Mouse (Mus musculus): ENCODE data around the gene Tedc2. TPM values are rescaled to one million over a fixed set of nuclear protein-coding genes. Genes with fewer than 3 reads are reported as not detected.
A peak's percentile ranks its signal among the peaks of the same experiment; 100 is the strongest.

Gene Tedc2
- total RNA-seq, 4 experiments from 2014 or later, result 1.1 to 1.5 (median 1.3) TPM

DNA sequence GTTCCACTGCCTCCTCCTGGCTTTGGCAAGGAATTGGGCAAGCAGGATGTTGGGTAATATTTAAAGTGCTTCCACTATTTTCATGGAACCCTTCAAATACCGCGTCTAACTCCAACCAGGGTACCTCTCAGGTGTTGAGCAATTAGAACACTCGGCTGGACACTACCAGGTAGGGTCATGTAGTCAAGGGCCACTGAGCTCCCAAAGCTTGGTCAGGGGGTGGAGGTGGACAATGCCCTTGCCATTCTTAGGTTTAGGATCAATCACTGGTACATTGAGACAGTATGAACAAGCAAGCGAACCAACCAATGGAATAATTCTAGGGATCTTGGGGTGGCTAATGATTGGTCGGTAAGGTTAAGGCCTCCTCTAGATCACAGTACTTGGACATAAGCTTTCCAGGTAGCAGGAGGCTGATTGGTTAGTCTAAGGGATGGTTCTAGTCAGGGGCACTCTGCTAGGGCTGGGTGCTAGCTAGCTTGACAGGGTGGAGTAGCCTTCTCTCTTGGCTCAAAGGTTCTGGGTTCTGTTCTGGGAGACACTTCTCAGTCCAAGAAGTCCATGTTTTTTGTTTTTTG, 8.1 kb downstream of the Tedc2 start:
- DNase-seq (ENCODE audit: low spot score in 2 of 2), result no peak

DNA sequence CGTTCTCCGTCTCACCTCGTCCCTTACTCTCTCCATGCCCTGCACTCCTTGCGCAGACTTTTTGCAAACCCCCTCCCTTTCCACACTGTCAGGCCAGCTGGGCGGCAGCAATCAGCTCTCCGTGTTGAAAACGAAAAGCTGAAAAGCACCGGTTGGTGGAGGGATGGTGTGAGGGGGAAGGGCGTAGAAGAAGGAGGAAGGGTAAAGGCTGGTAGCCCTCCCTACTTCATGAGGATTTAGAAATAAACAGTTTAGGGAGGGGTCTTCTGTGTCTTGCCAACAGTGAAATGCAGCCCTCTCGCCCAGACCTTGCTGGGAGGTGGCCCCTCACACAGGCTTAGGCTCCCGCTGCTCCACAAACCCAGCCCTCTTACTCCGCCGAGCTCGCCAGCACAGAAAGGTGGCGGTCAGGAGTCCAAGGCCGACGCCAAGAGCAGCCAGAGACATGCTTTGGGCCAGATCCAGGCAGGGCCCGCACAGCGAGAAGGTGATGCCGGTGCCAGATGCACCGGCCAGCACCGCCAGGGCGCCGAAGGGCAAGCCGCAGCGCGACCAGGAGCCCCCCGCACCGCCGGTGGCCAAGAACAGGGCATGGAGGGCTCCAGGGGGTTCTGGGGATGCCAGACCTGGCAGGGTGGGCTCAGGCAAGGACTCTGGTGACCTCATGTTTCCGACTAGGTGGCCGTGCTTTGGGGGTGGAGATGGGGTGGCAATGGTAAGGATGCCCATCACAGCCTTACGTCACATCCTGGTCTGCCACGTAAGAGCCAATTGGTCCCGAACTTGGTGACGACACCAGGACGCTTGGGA, 8.8 kb downstream of the Tedc2 start:
- DNase-seq (ENCODE audit: low spot score in 2 of 2), result no peak

DNA sequence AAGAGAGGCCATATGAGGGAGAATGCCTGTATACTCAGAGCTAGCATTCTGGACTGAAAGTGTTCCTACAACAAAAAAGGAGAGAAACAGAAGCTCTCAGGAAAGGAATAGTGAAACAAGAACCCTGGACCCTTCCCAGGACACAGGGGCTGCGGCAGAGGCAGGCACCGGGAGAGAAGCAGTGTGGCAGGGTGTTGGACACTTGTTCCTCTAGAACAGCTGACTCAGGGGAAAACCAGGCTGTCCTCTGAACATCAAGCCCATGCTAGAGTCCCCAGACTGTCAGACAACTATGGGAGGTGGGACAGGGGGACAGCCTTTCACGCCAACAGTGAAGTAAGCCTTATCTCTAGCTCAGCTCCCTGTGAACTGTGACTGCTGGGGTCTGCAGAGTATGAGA, 10.1 kb downstream of the Tedc2 start:
- DNase-seq (ENCODE audit: low spot score in 2 of 2), result no peak

DNA sequence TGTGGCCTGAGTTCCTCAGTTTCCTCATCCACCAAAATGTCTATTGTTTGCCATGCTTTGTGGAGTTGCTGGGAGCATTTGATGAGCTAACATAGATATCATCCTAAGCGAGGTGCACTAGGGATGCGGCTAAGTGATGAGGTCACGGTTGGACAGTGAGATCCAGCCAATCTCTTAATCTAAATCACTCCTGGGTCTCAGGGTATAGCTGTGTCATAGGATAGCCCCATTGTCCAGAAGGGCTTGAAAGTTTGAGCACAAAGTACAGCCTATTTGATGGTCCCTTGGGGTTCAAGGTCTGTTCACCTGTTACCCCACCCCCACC, 10.8 kb downstream of the Tedc2 start:
- no peak for DNase-seq (ENCODE audit: low spot score in 2 of 2)

DNA sequence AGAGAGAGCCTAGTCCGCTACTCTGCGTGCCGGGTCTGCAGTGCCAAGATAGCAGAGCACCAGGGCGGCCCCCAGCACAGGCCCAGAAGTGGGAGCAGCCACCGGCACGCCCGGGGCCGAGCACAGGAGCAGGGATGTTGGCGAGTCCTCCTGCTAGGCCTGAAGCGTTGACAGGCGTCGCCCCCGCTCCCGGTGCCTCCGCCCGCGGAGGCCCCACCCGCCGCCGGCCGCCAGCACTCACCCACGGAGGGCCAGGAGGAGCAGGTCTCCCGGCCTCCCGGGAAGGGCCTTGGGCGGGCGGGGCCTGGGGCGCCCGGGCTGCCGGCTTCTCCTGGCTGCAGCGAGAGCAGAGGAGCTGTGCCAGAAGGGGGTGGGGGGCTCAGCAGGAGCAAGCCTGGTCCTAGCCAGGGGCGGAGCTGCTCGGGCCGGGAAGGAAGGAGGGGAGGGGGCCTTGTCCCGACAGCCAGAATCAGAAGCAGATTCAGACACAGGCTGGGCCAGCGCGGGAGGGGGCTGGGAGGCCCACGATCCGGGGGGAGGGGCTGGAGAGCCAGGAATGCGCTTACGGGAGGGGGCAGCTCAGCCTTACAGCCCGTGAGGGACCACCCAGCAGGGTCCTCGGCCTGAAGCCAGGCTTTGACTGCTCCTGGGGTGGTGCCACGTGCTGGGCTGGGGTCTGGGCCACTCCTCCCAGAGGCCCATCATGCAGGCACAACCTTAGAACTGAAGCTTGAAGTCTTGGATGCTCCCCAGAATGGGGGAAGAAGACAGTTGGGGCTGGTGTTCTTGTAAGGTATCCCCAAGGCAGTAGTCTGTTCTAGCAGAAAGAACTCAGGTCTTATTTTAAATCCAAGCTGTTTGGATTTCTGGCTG, 11.4 kb downstream of the Tedc2 start, which contains the start of gene Ntn3:
TSS of gene Ntn3 (minus strand) at position 489 of the 873 bp plus-strand sequence.
- no peak for DNase-seq (ENCODE audit: low spot score in 2 of 2)

DNA sequence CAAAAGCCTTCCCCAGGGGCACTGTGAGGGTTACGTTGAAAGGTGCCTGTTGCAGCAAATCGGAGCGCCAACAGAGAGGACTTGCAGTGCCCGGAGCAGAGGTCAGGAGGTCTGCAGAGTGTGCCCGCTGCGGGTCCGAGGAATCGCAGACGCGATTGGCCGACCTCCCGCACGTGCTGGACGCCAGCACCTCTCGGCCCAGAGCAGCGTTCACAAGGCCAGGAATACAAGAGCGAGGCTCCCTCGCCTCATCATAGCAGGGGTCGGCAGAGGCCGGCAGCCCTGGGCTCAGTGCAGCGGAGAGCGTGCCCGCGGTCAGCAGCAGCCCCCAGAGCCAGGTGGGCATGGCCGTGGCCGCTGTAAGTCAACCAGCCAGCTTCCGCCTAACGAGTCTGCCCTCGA, 12.0 kb downstream of the Tedc2 start:
- no peak for DNase-seq (ENCODE audit: low spot score in 2 of 2)

DNA sequence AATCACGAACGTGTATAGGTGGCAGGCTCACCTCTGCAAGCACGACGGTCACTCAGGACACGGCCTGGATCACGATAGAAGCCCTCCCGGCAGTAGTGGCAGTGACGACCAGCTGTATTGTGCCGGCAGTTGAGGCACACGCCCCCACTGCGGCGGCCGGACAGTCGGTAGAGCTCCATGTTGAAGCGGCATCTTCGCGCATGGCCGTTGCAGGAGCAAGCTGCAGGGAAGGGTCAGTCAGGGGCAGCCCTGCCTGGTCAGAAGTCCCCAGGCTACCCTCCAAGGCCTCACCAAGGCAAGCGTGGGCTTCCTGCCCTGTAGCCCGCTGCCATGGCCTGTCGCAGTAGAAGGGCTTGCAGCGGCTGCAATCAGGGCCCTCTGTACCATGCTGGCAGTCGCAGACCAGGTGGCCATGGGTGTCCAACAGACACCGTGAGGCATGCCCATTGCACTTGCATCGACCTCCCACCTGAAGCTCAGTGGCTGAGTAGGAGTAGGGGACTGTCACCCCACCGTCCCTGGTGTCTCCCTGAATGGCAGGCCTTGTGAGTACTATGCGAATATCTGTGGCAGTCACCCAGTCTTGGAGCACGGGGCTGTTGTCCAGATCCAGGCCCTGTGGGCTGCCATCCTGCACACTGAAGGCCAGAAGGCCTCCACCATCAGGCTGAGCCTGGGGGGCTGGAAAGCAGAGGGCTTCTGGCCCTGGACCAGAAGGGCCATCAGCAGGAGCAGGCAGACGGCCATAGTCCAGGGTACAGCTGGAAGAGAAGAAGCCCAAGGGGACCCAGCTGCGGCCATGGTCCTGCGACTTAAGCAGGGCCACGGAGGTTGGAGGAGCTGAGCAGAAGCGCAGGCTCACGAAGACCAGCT, 12.6 kb downstream of the Tedc2 start:
- no peak for DNase-seq (ENCODE audit: low spot score in 2 of 2)

DNA sequence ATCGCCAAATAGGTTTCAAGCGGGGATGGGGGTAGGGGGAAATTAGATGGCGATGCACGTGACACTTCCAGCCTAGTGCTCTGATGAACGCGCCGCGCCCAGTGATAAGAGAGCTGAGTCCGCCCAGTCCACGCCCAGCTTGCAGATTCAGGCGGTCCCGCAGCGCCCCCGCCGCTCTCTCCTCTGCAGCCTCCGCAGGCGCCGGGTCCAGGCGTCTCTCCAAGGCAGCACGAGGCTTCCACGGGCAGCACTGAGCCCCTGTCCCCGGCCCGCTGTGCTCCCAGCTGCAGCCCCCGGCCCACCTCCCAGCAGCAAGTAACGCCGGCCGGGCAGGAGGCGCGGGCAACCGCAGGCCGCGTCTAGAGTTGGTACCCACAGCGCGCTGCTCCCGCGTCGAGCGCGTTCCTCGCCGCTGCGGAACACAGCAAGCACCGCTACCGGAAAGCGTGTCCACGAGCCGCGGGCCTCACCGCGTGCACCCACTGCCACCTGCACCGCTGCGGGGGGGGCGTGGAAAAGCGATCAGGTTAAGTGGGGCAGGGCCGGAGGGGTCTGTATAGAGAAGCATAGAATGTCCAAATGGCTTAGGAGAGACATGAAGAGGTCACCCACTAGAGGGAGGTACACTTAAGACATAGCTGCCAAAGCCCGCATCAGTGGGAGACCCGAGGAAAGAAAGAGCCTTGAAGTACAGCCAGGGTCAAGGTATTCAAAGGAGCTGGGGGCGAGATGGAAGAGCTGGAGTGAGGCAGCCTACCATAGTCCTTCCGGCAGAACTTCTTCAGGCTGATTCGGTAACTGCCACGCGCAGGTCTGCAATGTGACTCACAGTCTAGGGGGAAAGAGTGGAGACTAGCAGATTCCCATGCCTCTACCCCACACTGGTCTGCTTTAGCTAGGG, 13.9 kb downstream of the Tedc2 start:
- peak in 1 of 2 experiments; percentile 39 for DNase-seq (ENCODE audit: low spot score in 2 of 2)

DNA sequence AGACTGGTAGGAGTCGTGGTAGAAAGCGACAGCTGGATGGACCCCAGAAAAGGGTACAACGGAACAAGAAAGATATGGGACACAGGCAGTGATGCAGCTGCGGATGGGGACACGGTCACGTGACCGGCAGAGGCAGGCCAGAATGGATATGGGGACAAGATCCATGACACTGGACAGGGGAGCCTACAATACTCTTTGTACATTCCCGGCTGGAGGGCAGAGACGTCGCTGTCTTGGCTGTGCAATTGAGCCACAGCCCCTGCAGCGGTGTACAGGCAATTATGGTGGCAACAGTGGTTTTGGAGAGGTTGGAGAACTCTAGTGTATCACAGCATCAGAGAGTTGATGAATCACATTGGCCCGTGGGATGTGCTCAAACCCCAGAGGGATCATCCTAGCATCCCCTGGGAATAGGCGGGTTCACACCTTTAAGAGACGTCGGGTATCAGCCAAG, 14.7 kb downstream of the Tedc2 start:
- no peak for DNase-seq (ENCODE audit: low spot score in 2 of 2)

DNA sequence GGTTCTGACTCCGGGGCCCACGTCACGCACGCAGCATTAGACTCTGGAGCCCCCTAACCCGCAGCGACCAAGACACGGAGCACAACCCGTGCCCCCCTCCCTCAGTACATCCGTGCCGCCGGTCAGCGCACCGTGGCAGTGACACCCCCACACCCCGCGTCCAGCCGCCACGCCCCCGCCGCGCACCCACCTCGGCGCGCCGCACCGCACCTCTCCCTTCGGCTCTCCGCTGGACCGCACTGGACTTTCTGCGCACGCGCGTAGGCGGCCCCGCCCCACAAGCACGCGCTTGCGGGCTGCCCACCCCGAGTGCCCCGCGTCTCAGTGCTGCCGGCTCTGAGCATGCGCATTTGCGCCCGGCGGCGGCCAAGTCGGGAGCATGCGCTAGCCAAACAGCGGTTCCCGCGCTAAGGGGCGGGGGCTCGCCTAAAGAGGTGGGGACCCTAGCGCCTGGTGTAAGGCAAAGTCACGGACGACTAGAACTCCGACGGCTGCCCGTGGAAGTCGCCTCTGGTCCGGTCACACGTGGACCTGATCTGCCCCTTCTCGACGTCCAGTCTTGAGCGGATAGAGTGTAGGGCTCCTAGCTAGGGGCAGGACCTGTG, 15.3 kb downstream of the Tedc2 start, which contains the start of gene Tbc1d24:
TSS of gene Tbc1d24 (minus strand) at position 279 of the 605 bp plus-strand sequence.
- DNase-seq (ENCODE audit: low spot score in 2 of 2), result peak; percentile 84 to 89

DNA sequence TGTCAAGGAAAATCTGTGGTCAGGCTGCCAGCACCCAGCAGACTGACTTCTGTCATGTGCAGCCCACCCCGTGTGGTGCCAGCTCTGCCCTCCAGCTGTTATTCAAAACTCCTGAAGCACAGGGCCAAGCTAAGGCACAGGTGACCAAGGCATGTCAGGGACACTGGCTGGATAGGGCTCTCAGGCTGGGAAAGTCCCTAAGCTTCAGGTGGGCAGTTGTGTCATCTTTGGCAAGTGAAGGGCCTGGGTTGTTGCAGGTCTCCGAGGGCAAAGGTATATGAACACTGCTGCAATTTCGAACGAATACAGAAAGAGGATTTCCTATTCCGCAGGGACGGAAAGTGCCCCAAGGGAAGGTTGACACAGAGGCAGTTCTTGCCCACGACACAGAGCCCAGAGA, 15.8 kb downstream of the Tedc2 start:
- DNase-seq (ENCODE audit: low spot score in 2 of 2), result no peak

DNA sequence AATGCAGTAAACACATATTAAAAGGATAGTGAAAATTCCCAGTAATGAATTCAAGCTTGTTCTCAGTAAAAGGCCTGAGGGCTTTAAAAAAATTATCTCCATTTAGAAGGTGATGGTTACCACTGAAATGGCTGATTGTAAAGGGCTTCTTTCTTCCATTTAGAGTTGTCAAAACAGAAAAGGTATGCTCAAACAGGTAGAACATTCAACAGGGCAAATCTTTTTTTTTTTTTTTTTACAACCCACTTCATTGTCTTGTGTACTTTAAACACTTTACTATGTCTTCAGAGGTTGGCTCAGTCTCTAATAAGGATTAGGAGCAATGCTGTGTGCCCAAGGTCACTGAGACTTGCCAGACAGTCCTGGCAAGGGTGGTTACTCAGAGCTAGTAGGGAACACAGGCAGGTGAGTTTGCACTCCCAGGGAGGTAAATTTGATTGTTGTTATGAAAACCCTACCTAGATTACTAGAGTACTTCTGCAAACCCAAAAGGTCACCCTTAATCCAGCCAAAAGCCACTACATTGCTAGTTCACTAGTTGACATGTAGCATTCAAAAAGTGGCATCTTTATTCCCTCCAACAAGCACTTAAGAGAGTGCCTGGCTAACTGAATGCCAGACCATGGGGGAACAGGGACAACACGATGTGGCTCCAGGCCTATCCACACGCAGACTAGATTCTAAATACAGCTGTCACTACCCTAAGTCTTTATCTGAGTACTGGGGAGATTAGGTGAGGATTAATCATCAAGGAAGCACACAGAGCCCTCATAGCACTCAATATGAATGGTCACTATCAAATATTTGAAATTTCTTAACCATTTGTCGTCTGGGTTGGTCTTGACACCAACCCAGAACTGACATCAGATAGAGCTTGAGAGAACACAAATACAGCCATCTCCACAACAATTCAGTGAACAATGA, 16.8 kb downstream of the Tedc2 start:
- DNase-seq (ENCODE audit: low spot score in 2 of 2), result no peak

DNA sequence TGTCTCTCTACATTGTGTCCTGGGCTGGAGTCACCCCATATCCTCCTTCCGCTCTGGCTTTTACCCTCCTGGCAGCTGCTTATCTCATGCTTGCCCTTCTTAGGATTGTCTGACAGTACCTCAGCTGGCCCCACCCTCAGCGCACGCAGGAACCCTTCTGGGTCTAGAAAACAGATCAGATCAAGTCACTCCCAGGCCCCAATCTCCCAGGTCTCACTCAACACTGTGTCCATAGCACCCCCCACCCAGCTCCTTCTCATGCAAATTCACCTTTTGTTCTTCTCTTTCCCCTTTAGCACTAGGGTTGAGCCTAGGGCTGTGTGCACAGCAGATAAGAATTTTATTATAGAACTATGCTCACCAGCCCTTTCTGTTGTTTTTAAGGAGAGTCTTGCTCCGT, 17.6 kb downstream of the Tedc2 start:
- no peak for DNase-seq (ENCODE audit: low spot score in 2 of 2)

DNA sequence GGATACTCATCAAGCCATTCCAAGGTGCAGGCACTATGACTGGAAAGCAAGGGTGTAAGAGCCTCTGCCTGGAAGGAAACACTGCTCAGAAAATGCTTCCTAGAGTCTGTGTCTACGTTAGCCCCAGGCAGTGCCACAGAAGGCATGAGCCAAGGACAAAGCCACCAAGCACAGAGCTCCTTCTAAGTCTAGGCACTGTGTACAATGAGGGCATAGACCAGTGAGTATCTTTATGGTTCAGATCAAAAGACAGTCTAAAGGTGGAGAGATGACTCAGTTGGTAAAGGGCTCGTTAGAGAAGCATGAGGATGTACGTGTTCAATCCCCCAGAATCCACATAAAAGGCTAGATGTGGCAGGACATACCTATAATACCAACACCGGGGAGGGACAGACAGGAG, 19.6 kb downstream of the Tedc2 start:
- DNase-seq (ENCODE audit: low spot score in 2 of 2), result no peak

DNA sequence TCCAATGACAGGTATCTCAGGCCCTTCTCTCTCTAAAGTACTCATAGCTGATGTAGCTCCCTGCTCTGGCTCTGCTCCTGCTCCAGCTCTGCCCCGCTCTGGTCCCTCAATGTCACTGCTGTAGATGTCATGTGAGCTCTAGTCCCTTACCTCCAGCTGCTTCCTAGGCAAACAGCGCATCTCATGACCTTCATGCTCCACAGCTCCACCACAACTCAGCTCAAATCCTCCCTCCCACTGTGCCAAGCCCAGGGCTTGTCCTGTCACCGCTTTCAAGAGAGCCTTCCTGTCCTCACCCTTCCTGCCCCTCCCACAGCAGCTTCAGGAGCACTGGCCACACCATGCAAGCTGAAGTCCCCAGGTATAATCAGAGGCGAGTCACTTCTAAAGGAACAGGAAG, 20.9 kb downstream of the Tedc2 start:
- no peak for DNase-seq (ENCODE audit: low spot score in 2 of 2)

DNA sequence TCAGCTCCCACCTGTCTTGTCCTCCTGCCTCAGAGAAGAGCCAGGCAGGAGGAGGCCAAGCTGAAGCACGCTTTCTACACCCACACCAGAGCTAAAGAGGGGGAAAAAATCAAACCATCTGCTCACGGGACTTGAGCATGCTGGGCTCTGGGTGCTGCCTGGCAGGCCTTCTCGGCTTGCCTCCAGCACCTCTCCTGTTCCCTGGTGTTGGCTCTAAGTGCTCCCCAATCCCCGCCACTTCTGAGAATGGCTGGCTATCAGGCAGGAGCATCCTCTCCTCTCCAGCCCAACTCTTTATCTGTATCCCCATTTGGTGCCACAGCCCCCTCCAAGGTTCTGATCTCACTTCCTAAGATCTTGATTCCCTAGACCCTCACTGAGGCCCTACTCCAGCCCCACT, 21.4 kb downstream of the Tedc2 start:
- DNase-seq (ENCODE audit: low spot score in 2 of 2), result no peak

DNA sequence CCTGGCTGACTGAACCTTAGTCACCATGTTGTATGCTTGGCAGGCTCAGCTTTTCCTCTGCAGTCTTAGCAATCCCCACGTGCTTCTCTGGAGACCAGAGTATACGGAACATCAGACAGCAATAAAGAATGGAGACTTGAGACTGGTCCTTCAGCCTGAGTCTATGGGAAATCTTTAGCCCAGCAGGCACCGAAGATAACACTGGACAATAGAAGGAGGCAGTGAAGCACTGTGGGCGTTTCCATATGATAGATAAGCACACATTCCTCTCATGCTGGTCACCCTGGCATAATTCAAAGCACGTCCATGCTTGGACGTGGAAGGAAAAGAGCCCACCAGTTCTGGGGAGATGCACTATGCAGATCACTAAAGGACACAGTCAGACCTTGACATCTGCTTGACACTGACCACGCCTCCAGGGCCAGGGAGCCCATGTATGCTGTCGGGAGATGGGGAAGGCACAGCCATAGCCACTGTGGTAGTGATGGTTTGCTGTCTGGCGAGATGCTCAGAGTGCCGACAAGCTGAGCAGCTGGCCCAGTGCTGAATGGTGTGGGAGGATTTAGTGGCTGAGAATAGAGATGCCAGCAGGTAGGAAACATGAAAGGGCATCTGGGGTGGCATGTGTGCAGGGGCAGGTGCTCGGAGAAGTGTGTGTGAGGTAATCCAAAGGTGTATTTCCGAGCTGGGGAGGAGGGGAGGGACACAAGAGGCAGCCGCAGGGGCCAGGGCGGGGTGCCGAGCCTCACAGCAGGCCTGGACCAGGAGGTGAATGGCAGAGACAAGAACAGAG, 23.4 kb downstream of the Tedc2 start:
- no peak for DNase-seq (ENCODE audit: low spot score in 2 of 2)

DNA sequence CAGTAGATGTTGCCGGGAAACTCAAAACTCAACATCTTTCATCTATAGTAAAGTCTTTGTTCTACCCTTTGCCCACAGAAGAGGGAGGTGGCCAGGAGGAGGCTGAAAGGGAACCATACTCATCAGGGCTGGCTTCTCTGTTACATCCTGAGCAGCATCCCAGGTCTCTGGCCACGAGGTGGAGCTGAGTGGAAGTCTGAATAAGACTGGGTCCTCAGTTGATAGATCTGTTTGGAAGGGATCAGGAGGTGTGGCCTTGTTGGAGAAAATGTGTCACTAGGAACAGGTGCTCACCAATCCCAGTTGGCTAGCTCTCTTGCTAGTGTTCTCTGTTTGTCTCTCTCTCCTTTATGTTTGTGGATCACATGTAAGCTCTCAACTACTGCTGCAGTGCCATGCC, 25.3 kb downstream of the Tedc2 start:
- DNase-seq (ENCODE audit: low spot score in 2 of 2), result no peak

Measured in gastrocnemius, adult 8-10 months (tissue).